Mouse (Mus musculus) brain, embryonic 14.5 days (tissue): ENCODE data around the gene Ctxn2. TPM values are rescaled to one million over a fixed set of nuclear protein-coding genes. Genes with fewer than 3 reads are reported as not detected.
"Not testable (repeated sequence)": the region's sequence is repeated elsewhere in the genome, so short reads cannot be mapped to it uniquely, and the experiment has no call there.

Source experiments
- DNase-seq: peaks from one replicate; pipeline ENCODE4 v3.0.0-alpha.2; 2011; ENCODE audit warnings: low read depth
- CTCF ChIP-seq: fragments of 200-500 bp; IDR thresholded peaks from 2 replicates; pipeline ENCODE4 v1.5.1; 2012; ENCODE audit warnings: inconsistent platforms, mild to moderate bottlenecking, moderate library complexity, borderline replicate concordance; ENCODE audit not compliant: insufficient read depth, insufficient read length; ENCODE audit errors: extremely low read depth
- POLR2A ChIP-seq: fragments of 200-500 bp; IDR thresholded peaks from 2 replicates; pipeline ENCODE4 v1.6.1; 2012; ENCODE audit warnings: mild to moderate bottlenecking, inconsistent platforms, borderline replicate concordance; ENCODE audit not compliant: poor library complexity, insufficient read depth, insufficient read length, severe bottlenecking; ENCODE audit errors: extremely low read depth
- polyA plus RNA-seq: library from polyadenylated mRNA; depleted of rRNA; stranded (reverse); fragments of >200 nt; gene quantifications from 2 replicates; pipeline ENCODE4 v1.2.3, GENCODE M21; 2012; rRNA removed

Ctxn2 gene
- polyA plus RNA-seq: 1.9 and 3.1 TPM in 2 replicates

- TF ChIP-seq CTCF (no peak), POLR2A (no peak)
- DNase-seq: peak; percentile 86
These were observed at the start of gene Ctxn2 for GRCm38 (mm10) chr2:125135903-125136811. Gene Ctxn2 (plus strand): TSS chr2:125136692.

DNA sequence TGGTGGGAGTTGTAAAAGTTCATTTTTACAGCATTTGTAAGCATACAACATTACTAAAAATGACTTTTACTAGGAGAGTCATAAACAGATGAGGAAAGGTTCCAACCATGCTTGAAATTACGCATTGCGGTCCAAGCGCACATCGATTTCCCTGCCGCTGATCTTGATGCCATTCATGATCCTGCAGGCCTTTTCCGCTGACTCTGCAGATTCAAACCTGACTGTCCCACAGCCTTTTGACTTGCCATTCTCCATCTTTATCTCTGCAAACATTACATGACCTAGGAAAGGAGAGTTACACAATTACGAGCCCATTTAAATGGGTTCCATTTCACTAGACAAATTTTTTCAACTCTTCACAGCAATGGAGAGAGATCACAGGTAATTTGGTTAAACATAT is 47.7 kb upstream of the Ctxn2 start:
- DNase-seq: no peak
- TF ChIP-seq POLR2A: no peak
- TF ChIP-seq CTCF: no peak

- DNase-seq: not testable (repeated sequence)
These were observed 44.4 kb upstream of the Ctxn2 start for GRCm38 (mm10) chr2:125092123-125092522.

DNA sequence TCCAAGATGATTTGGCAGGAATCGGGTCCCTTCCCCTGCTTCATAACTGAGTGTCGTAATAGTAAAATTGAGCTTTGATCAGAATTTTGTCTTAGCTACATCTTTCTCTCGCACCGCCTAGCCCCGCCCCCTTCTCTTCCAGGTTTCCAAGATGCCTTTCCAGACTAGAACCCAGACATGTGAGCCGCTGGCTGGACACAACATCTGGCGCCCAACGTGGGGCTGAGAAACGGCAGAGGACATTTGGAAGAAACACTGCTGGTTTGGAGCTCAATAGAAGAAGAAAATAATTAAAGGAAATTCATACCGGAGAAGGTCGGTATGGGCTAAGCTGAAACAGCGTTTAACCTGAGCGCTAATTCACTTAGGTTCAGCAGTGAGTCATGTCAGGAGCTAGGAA is 32.0 kb upstream of the Ctxn2 start:
- not testable (repeated sequence) for DNase-seq

- not testable (repeated sequence) for DNase-seq
These were observed 30.0 kb upstream of the Ctxn2 start for GRCm38 (mm10) chr2:125106536-125106935.

- no peak for TF ChIP-seq CTCF
- TF ChIP-seq POLR2A: no peak
- DNase-seq: no peak
These were observed 16.9 kb upstream of the Ctxn2 start for GRCm38 (mm10) chr2:125119381-125120110.

- TF ChIP-seq CTCF (no peak), POLR2A (no peak)
- DNase-seq: peak; percentile 77
These were observed 14.2 kb upstream of the Ctxn2 start for GRCm38 (mm10) chr2:125122288-125122623.

- TF ChIP-seq POLR2A (no peak), CTCF (no peak)
- DNase-seq: peak; percentile 71
These were observed 13.6 kb upstream of the Ctxn2 start for GRCm38 (mm10) chr2:125122624-125123476.

GRCm38 (mm10) chr2:125123477-125123852 is 13.0 kb upstream of the Ctxn2 start, which contains the start of gene Myef2:
Gene Myef2 (minus strand): TSS chr2:125123661.
- TF ChIP-seq POLR2A (no peak), CTCF (no peak)
- peak; percentile 93 for DNase-seq

GRCm38 (mm10) chr2:125125824-125126223 is 10.7 kb upstream of the Ctxn2 start:
- TF ChIP-seq CTCF (no peak), POLR2A (no peak)
- DNase-seq: no peak

GRCm38 (mm10) chr2:125126792-125127191 is 9.7 kb upstream of the Ctxn2 start:
- TF ChIP-seq CTCF (no peak), POLR2A (no peak)
- no peak for DNase-seq

GRCm38 (mm10) chr2:125134113-125134512 is 2.4 kb upstream of the Ctxn2 start:
- no peak for TF ChIP-seq POLR2A
- no peak for TF ChIP-seq CTCF
- no peak for DNase-seq

GRCm38 (mm10) chr2:125136846-125137245 is 354 bp downstream of the Ctxn2 start:
- DNase-seq: no peak

More at GRCm38 (mm10) chr2:125136846-125137245, 354 bp downstream of the Ctxn2 start:
- TF ChIP-seq CTCF (no peak), POLR2A (no peak)
